Mouse (Mus musculus): ENCODE data around the gene Lrrc1.

Lrrc1 gene

GRCm38 (mm10) chr9:77427292-77428114, 117.2 kb downstream of the Lrrc1 start:
- DNase-seq (ENCODE audit: low spot score in 2 of 2) = no peak

- no peak for DNase-seq (ENCODE audit: low spot score in 2 of 2)
Observed at GRCm38 (mm10) chr9:77426110-77426509, 118.6 kb downstream of the Lrrc1 start.

- no peak for DNase-seq (ENCODE audit: low spot score in 2 of 2)
Observed at GRCm38 (mm10) chr9:77425553-77425952, 119.1 kb downstream of the Lrrc1 start.

GRCm38 (mm10) chr9:77420200-77420585, 124.5 kb downstream of the Lrrc1 start:
- DNase-seq (ENCODE audit: low spot score in 2 of 2) = no peak

GRCm38 (mm10) chr9:77419501-77420199, 125.0 kb downstream of the Lrrc1 start:
- DNase-seq (ENCODE audit: low spot score in 2 of 2) = no peak

GRCm38 (mm10) chr9:77418800-77419199, 125.9 kb downstream of the Lrrc1 start:
- DNase-seq (ENCODE audit: low spot score in 2 of 2) = no peak

GRCm38 (mm10) chr9:77416486-77416885, 128.2 kb downstream of the Lrrc1 start:
- no peak for DNase-seq (ENCODE audit: low spot score in 2 of 2)

GRCm38 (mm10) chr9:77416002-77416401, 128.7 kb downstream of the Lrrc1 start:
- DNase-seq (ENCODE audit: low spot score in 2 of 2) = no peak

- no peak for DNase-seq (ENCODE audit: low spot score in 2 of 2)
Observed at GRCm38 (mm10) chr9:77411830-77412425, 132.7 kb downstream of the Lrrc1 start.

GRCm38 (mm10) chr9:77410968-77411367, 133.7 kb downstream of the Lrrc1 start:
- no peak for DNase-seq (ENCODE audit: low spot score in 2 of 2)

GRCm38 (mm10) chr9:77410524-77410923, 134.1 kb downstream of the Lrrc1 start:
- DNase-seq (ENCODE audit: low spot score in 2 of 2) = no peak

GRCm38 (mm10) chr9:77408053-77408603, 136.5 kb downstream of the Lrrc1 start:
- no peak for DNase-seq (ENCODE audit: low spot score in 2 of 2)

GRCm38 (mm10) chr9:77406906-77407305, 137.8 kb downstream of the Lrrc1 start:
- DNase-seq (ENCODE audit: low spot score in 2 of 2) = no peak

GRCm38 (mm10) chr9:77404458-77404857, 140.2 kb downstream of the Lrrc1 start:
- DNase-seq (ENCODE audit: low spot score in 2 of 2) = no peak

- DNase-seq (ENCODE audit: low spot score in 2 of 2) = no peak
Observed at GRCm38 (mm10) chr9:77403961-77404360, 140.7 kb downstream of the Lrrc1 start.

GRCm38 (mm10) chr9:77402971-77403370, 141.7 kb downstream of the Lrrc1 start:
- no peak for DNase-seq (ENCODE audit: low spot score in 2 of 2)

- no peak for DNase-seq (ENCODE audit: low spot score in 2 of 2)
Observed at GRCm38 (mm10) chr9:77399801-77400200, 144.9 kb downstream of the Lrrc1 start.

- DNase-seq (ENCODE audit: low spot score in 2 of 2) = no peak
Observed at GRCm38 (mm10) chr9:77398856-77399631, 145.6 kb downstream of the Lrrc1 start.

- DNase-seq (ENCODE audit: low spot score in 2 of 2) = no peak
Observed at GRCm38 (mm10) chr9:77397027-77397426, 147.6 kb downstream of the Lrrc1 start.

- no peak for DNase-seq (ENCODE audit: low spot score in 2 of 2)
Observed at GRCm38 (mm10) chr9:77391248-77391647, 153.4 kb downstream of the Lrrc1 start.

GRCm38 (mm10) chr9:77388956-77389355, 155.7 kb downstream of the Lrrc1 start:
- no peak for DNase-seq (ENCODE audit: low spot score in 2 of 2)

GRCm38 (mm10) chr9:77386751-77387150, 157.9 kb downstream of the Lrrc1 start:
- no peak for DNase-seq (ENCODE audit: low spot score in 2 of 2)
